Mouse (Mus musculus) mouse embryonic stem cell (cell line): ENCODE results near the gene Olfr137.

ENCODE experiments used
- in situ Hi-C, 2 experiments: fragments of 300-500 bp; cut with MboI; formaldehyde crosslinking; loops; 1 replicate in 1 of 2; 3 replicates in 1 of 2; pipeline ENCODE4 v1.14.3; 2019 to 2020; ENCODE audit warnings: low sequenced_read_pairs in 2 of 2, low pct_unique_long_range_greater_than_20kb in 1 of 2, mixed read lengths in 1 of 2; ENCODE audit not compliant: unreplicated experiment in 1 of 2

Gene Olfr137

DNA sequence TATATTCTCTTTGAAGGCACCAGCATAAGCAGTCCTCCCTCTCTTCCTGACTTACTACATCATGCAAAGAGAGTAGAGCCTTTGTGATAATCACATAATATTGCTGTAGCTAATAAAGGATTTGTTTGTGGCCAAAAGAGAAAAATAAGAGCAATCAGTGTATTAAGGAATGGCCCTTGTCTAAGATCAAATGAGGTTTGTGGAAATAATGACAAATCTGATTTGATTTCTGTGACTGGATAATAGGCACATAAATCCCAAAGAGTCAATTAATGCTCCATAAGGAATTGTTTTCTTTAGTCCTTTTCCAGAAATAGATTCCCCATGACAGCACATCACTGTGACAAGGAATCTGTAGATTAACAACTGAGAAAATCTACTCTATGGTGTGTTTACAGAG lies at the start of gene Olfr137:
Gene Olfr137, minus strand, starts transcription at position 101 of the 400 bp plus-strand sequence.
- in situ Hi-C loops = no loop called here

DNA sequence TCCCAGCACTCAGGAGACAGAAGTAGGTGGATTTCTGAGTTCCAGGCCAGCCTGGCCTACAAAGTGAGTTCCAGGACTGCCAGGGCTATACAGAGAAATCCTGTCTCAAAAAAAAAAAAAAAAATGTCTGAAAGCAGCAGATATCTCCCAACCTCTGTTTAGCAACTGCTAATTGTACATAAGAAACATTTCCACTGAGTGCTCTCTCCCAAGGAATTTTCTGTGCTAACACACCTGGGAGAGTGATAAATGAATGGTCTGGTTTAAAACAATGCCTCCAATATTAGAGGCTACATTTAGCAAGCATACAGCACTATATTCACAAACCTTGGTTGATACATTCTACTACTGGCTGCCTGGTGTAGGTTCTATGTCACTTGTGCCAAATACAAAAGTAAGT lies 22.2 kb upstream of the Olfr137 start, which contains the start of gene Olfr136:
Gene Olfr136, plus strand, starts transcription at position 301 of the 400 bp plus-strand sequence.
- in situ Hi-C loops = no loop called here

DNA sequence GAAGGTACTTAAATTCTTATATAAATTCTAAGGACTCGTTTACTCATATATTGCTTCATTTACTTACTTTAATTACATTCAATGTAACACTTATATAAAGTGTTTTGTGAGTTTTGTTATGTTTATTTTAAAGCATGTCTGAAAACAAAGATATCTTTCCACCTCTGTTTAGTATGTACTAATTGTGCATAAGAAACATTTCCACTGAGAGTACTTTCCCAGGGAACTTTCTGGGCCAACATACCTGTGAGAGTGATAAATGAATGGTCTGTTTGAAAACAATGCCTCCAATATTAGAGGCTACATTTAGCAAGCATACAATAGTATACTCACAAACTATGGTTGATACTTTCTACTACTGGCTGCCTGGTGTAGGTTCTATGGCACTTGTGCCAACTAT lies 46.6 kb downstream of the Olfr137 start, which contains the start of gene Olfr138:
Gene Olfr138, plus strand, starts transcription at position 301 of the 400 bp plus-strand sequence.
- in situ Hi-C loops = no loop called here
